Mouse (Mus musculus) mouse trophoblast stem cell (cell line): ENCODE results near the gene Cxcl9.

Source experiments
- in situ Hi-C, 2 experiments: fragments of 300-500 bp; cut with MseI, MboI; formaldehyde crosslinking; loops; 2 replicates in 1 of 2; 3 replicates in 1 of 2; pipeline ENCODE4 v1.15.1; 2025

Cxcl9 gene

DNA sequence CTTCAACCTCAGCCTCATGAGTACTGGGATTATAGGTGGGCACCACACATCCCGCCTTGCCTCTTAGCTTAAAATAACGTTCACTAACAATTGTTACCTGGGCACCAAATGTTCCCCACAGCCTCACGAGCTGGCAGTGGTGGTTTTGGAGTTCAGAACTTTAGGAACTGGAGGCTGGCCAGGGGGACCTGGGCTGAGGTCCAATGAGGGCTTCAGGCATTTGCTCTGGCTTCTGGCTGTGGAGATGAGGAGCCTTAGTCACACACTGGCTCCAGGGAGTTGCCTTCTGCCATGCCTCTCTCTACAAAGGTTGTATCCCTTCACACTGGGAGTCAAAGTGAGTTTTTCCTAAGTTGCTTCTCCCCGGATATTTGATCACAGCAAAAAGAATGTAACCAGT lies 45.3 kb downstream of the Cxcl9 start:
- in situ Hi-C loops, result no loop called here

DNA sequence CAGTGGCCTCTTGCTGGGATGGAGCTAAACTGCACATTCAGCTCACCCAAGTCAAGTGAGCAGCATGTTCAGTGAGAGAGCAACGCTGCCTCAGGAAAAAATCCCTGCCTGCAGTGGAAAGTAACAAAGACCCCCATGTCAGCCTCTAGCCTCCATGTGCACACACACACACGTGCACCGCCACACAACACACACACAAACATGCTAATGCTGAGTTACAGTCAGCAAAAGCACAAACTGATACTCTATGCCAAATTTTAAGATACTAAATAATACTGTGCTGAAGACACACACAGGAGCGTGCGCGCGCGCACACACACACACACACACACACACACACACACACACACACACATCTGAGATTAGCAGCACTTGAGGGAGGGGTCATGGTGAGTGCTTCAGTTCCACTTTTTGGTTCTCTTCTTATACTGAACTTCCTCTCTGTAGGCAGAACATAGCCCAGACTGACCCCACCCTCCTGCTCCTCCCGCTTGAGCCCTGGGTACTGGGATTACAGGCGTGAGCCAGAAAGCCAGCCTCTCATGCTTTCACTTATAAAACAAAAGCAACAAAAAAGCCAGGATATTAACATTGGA lies 48.8 kb downstream of the Cxcl9 start:
- in situ Hi-C loops, result no loop called here

DNA sequence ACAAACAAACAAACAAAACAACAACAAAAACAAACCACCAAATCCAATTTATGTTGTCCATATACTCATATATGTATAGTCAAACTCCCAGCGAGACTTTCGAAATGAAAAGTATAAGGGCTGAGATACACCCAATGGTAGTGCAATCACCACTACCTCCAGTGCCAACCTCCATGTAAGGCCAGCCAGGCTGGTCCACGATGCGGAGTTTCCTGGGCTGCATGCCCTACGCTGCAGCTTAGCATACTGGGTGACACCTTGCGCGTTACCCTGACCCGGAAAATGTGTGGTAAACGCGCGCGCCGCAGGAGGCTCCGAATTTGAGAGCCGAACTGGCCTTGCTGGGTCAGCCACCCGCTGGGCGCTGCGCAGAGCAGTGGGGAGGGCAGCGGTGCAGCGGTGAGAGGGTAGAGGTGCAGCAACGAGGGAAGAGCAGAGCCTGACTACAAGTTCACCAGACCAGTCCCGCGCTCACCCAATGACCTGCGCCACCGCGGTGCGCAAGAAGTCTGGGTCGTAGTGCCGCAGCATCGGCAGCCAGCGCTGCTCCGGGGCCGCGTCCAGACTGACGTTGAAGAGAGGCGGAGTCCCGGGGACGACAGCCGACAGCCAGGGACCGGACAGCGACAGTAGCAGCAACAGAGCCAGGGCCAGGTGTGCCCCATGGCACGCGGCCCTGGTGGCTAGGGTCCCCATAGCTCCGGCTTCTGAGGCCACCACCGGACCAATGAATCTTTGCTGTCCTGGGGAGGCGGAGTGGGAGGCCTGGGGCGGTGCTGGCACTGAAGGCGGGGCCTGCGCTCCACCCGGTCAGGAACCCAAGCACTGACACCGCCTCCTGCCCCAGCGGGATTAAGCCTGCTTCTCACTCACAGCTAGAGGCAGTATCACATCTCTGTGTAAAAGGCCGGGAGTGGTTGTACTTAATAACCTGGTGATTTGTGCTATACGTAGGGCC lies 50.2 kb downstream of the Cxcl9 start, which contains the start of gene Naaa:
TSS of gene Naaa (minus strand) at position 734 of the 958 bp plus-strand sequence.
- in situ Hi-C loops, result no loop called here
